Mouse (Mus musculus) bone marrow macrophage, adult 2 months (primary cell): ENCODE measurements around the gene Tspoap1. TPM values are rescaled to one million over a fixed set of nuclear protein-coding genes. Genes with fewer than 3 reads are reported as not detected.

Source experiments
- H3K27ac ChIP-seq: 2 replicates; pipeline ENCODE4 v1.5.1; 2012; ENCODE audit warnings: low read depth, low read length; ENCODE audit not compliant: insufficient read depth
- H3K4me1 ChIP-seq: 2 replicates; pipeline ENCODE4 v1.6.1; 2012; ENCODE audit warnings: low read length; ENCODE audit not compliant: control insufficient read depth, insufficient read depth
- H3K4me3 ChIP-seq: 2 replicates; pipeline ENCODE4 v1.5.1; 2012; ENCODE audit warnings: mild to moderate bottlenecking, low read length, moderate library complexity; ENCODE audit not compliant: insufficient read depth
- CTCF ChIP-seq: IDR thresholded peaks from 2 replicates; pipeline ENCODE4 v1.5.1; 2012; ENCODE audit warnings: low read depth, mild to moderate bottlenecking, low read length, moderate library complexity
- POLR2A ChIP-seq: IDR thresholded peaks from 2 replicates; pipeline ENCODE4 v1.6.1; 2012; ENCODE audit warnings: mild to moderate bottlenecking, low read depth, low read length, borderline replicate concordance
- polyA plus RNA-seq: library from polyadenylated mRNA; stranded (reverse); fragments of >200 nt; gene quantifications from 2 replicates; pipeline ENCODE4 v1.2.4, GENCODE M21; 2012; ENCODE audit not compliant: missing spikeins, insufficient read depth, insufficient read length

The Tspoap1 gene
- polyA plus RNA-seq, 1 experiment = 2.6 TPM

- no peak for TF ChIP-seq CTCF
- no peak for TF ChIP-seq POLR2A
- no peak overlapping the region for H3K4me3 ChIP-seq
- H3K4me1 ChIP-seq = peaks cover 16% of the 10 kb centered on the region
- no peak overlapping the region for H3K27ac ChIP-seq
Observed at GRCm38 (mm10) chr11:87758957-87759608, 1.3 kb upstream of the Tspoap1 start.

- Histone ChIP-seq H3K27ac (no peak overlapping the region), H3K4me1 (peaks cover 11% of the 10 kb centered on the region), H3K4me3 (no peak overlapping the region)
- TF ChIP-seq CTCF = peak; percentile 41
- TF ChIP-seq POLR2A = no peak
Observed at GRCm38 (mm10) chr11:87759609-87760005, 734 bp upstream of the Tspoap1 start.

GRCm38 (mm10) chr11:87761181-87761721, 910 bp downstream of the Tspoap1 start:
- Histone ChIP-seq H3K4me1 (peaks cover 6% of the 10 kb centered on the region), H3K4me3 (no peak overlapping the region), H3K27ac (no peak overlapping the region)

GRCm38 (mm10) chr11:87761806-87762701, 1.7 kb downstream of the Tspoap1 start:
- H3K4me3 ChIP-seq = no peak overlapping the region
- TF ChIP-seq CTCF (no peak), POLR2A (no peak)
- H3K27ac ChIP-seq = no peak overlapping the region
- peaks cover 6% of the 10 kb centered on the region for H3K4me1 ChIP-seq

More at GRCm38 (mm10) chr11:87761181-87761721, 910 bp downstream of the Tspoap1 start:
- TF ChIP-seq CTCF = no peak
- TF ChIP-seq POLR2A = no peak

GRCm38 (mm10) chr11:87762702-87763385, 2.5 kb downstream of the Tspoap1 start:
- Histone ChIP-seq H3K27ac (no peak overlapping the region), H3K4me3 (no peak overlapping the region), H3K4me1 (peaks cover 6% of the 10 kb centered on the region)
- TF ChIP-seq POLR2A (no peak), CTCF (no peak)

GRCm38 (mm10) chr11:87763511-87763987, 3.2 kb downstream of the Tspoap1 start:
- no peak for TF ChIP-seq POLR2A
- TF ChIP-seq CTCF = no peak
- no peak overlapping the region for H3K4me3 ChIP-seq
- no peak overlapping the region for H3K27ac ChIP-seq
- peaks cover under 1% of the 10 kb centered on the region for H3K4me1 ChIP-seq

- Histone ChIP-seq H3K4me1 (no peaks in the 10 kb centered on the region), H3K27ac (no peak overlapping the region), H3K4me3 (no peak overlapping the region)
- TF ChIP-seq CTCF (no peak), POLR2A (no peak)
Observed at GRCm38 (mm10) chr11:87763988-87764876, 3.9 kb downstream of the Tspoap1 start.

- Histone ChIP-seq H3K4me1 (no peaks in the 10 kb centered on the region), H3K27ac (no peak overlapping the region), H3K4me3 (no peak overlapping the region)
- TF ChIP-seq POLR2A (no peak), CTCF (no peak)
Observed at GRCm38 (mm10) chr11:87768745-87769144, 8.4 kb downstream of the Tspoap1 start.

- Histone ChIP-seq H3K4me3 (no peak overlapping the region), H3K4me1 (no peaks in the 10 kb centered on the region), H3K27ac (no peak overlapping the region)
- TF ChIP-seq CTCF = peak; percentile 93
- TF ChIP-seq POLR2A = no peak
Observed at GRCm38 (mm10) chr11:87770989-87771388, 10.6 kb downstream of the Tspoap1 start.
